Mouse (Mus musculus): ENCODE data around the gene Nkx2-5.

GRCm38 (mm10) chr17:26838911-26839717, 5.7 kb downstream of the Nkx2-5 start:
- no peak for TF ChIP-seq CTCF (IDR thresholded peaks at IDR 0.05; ENCODE audit: low read depth)
- TF ChIP-seq EP300 (optimal IDR thresholded peaks at IDR 0.05), result no peak
